Mouse (Mus musculus): ENCODE results near the gene Cdca4. TPM values are rescaled to one million over a fixed set of nuclear protein-coding genes. Genes with fewer than 3 reads are reported as not detected.

The Cdca4 gene
- polyA plus RNA-seq, 1 experiment from 2014 or later, result 144 TPM

- peak overlapping the region; percentile 17 for H3K4me2 ChIP-seq (replicated peaks)
- ATAC-seq (ENCODE audit: insufficient number of reproducible peaks, insufficient read depth, low FRiP score, low TSS enrichment), result no peak
- H3K27ac ChIP-seq, result no peak overlapping the region
- H3K27me3 ChIP-seq, result peaks cover 38% of the 10 kb centered on the region
- H3K4me1 ChIP-seq, result peaks cover 21% of the 10 kb centered on the region
- H3K9me3 ChIP-seq, result no peaks in the 10 kb centered on the region
- no peak overlapping the region for H3K9ac ChIP-seq
- WGBS, result 17% methylated on average over 16 of the region's 16 CpGs
- H3K4me3 ChIP-seq, result no peak overlapping the region
- H3K36me3 ChIP-seq, result no peaks in the 10 kb centered on the region
Measured at GRCm38 (mm10) chr12:112869783-112870204, 40.6 kb upstream of the Cdca4 start.

GRCm38 (mm10) chr12:112868178-112869087, 39.2 kb upstream of the Cdca4 start, which contains the start of gene Gpr132:
Gene Gpr132, minus strand, starts transcription at chr12:112868228.
- H3K27ac ChIP-seq, result no peak within 1 kb of the TSS
- no peak within 1 kb of the TSS for H3K9ac ChIP-seq
- ATAC-seq (ENCODE audit: insufficient number of reproducible peaks, insufficient read depth, low FRiP score, low TSS enrichment), result no peak
- peaks cover 13% of the 10 kb centered on the region for H3K4me1 ChIP-seq
- no peaks in the 10 kb centered on the region for H3K9me3 ChIP-seq
- no peaks in the 10 kb centered on the region for H3K36me3 ChIP-seq
- no peak within 1 kb of the TSS for H3K4me2 ChIP-seq (replicated peaks)
- 62% methylated on average over 13 of the region's 13 CpGs for WGBS
- peaks cover 25% of the 10 kb centered on the region for H3K27me3 ChIP-seq
- no peak within 1 kb of the TSS for H3K4me3 ChIP-seq

- Histone ChIP-seq H3K4me3 (no peak overlapping the region), H3K9ac (no peak overlapping the region), H3K9me3 (no peaks in the 10 kb centered on the region), H3K4me1 (peaks cover 13% of the 10 kb centered on the region), H3K27me3 (peaks cover 17% of the 10 kb centered on the region), H3K4me2 (replicated peaks) (no peak overlapping the region), H3K27ac (no peak overlapping the region), H3K36me3 (no peaks in the 10 kb centered on the region)
- no peak for ATAC-seq (ENCODE audit: insufficient number of reproducible peaks, insufficient read depth, low FRiP score, low TSS enrichment)
- WGBS, result 86% methylated on average over 7 of the region's 7 CpGs
Measured at GRCm38 (mm10) chr12:112867106-112867674, 38.0 kb upstream of the Cdca4 start.

GRCm38 (mm10) chr12:112866467-112867080, 37.4 kb upstream of the Cdca4 start:
- Histone ChIP-seq H3K9ac (no peak overlapping the region), H3K4me3 (no peak overlapping the region), H3K4me2 (replicated peaks) (no peak overlapping the region), H3K4me1 (peaks cover 13% of the 10 kb centered on the region), H3K27ac (no peak overlapping the region), H3K27me3 (peaks cover 13% of the 10 kb centered on the region), H3K36me3 (no peaks in the 10 kb centered on the region), H3K9me3 (no peaks in the 10 kb centered on the region)
- 78% methylated on average over 8 of the region's 8 CpGs for WGBS
- no peak for ATAC-seq (ENCODE audit: insufficient number of reproducible peaks, insufficient read depth, low FRiP score, low TSS enrichment)

- H3K9me3 ChIP-seq, result no peaks in the 10 kb centered on the region
- no peak overlapping the region for H3K27ac ChIP-seq
- H3K4me3 ChIP-seq, result no peak overlapping the region
- H3K36me3 ChIP-seq, result no peaks in the 10 kb centered on the region
- no peak overlapping the region for H3K9ac ChIP-seq
- H3K4me2 ChIP-seq (replicated peaks), result no peak overlapping the region
- 85% methylated on average over 7 of the region's 7 CpGs for WGBS
- 0 out of 2 replicates have a peak, but pooled peaks cover 5% of the 10 kb centered on the region for H3K4me1 ChIP-seq
- no peak for ATAC-seq (ENCODE audit: insufficient number of reproducible peaks, insufficient read depth, low FRiP score, low TSS enrichment)
- H3K27me3 ChIP-seq, result peaks cover 3% of the 10 kb centered on the region; the same call in 1 of the 2 replicates
Measured at GRCm38 (mm10) chr12:112864804-112865203, 35.6 kb upstream of the Cdca4 start.

- Histone ChIP-seq H3K4me2 (replicated peaks) (no peak overlapping the region), H3K9me3 (no peaks in the 10 kb centered on the region), H3K4me3 (no peak overlapping the region), H3K9ac (no peak overlapping the region), H3K27me3 (no peaks in the 10 kb centered on the region), H3K27ac (no peak overlapping the region), H3K4me1 (no peaks in the 10 kb centered on the region), H3K36me3 (no peaks in the 10 kb centered on the region)
- ATAC-seq (ENCODE audit: insufficient number of reproducible peaks, insufficient read depth, low FRiP score, low TSS enrichment), result no peak
- 68% methylated on average over 9 of the region's 9 CpGs for WGBS
Measured at GRCm38 (mm10) chr12:112861911-112862321, 32.7 kb upstream of the Cdca4 start.

GRCm38 (mm10) chr12:112860765-112861164, 31.5 kb upstream of the Cdca4 start:
- Histone ChIP-seq H3K4me3 (no peak overlapping the region), H3K9ac (no peak overlapping the region), H3K27me3 (no peaks in the 10 kb centered on the region), H3K4me2 (replicated peaks) (no peak overlapping the region), H3K36me3 (no peaks in the 10 kb centered on the region), H3K4me1 (no peaks in the 10 kb centered on the region), H3K27ac (no peak overlapping the region), H3K9me3 (no peaks in the 10 kb centered on the region)
- WGBS, result 66% methylated on average over 7 of the region's 7 CpGs
- ATAC-seq (ENCODE audit: insufficient number of reproducible peaks, insufficient read depth, low FRiP score, low TSS enrichment), result no peak

- Histone ChIP-seq H3K36me3 (no peaks in the 10 kb centered on the region), H3K4me1 (no peaks in the 10 kb centered on the region), H3K4me3 (no peak overlapping the region), H3K9me3 (no peaks in the 10 kb centered on the region), H3K9ac (no peak overlapping the region), H3K4me2 (replicated peaks) (no peak overlapping the region), H3K27ac (no peak overlapping the region), H3K27me3 (no peaks in the 10 kb centered on the region)
- ATAC-seq (ENCODE audit: insufficient number of reproducible peaks, insufficient read depth, low FRiP score, low TSS enrichment), result no peak
- 58% methylated on average over 8 of the region's 8 CpGs for WGBS
Measured at GRCm38 (mm10) chr12:112859930-112860329, 30.7 kb upstream of the Cdca4 start.

GRCm38 (mm10) chr12:112858581-112859336, 29.5 kb upstream of the Cdca4 start:
- Histone ChIP-seq H3K4me2 (replicated peaks) (no peak overlapping the region), H3K4me1 (no peaks in the 10 kb centered on the region), H3K36me3 (no peaks in the 10 kb centered on the region), H3K27me3 (no peaks in the 10 kb centered on the region), H3K9me3 (no peaks in the 10 kb centered on the region), H3K9ac (no peak overlapping the region), H3K27ac (no peak overlapping the region), H3K4me3 (no peak overlapping the region)
- WGBS, result 85% methylated on average over 9 of the region's 9 CpGs
- no peak for ATAC-seq (ENCODE audit: insufficient number of reproducible peaks, insufficient read depth, low FRiP score, low TSS enrichment)

GRCm38 (mm10) chr12:112857021-112857925, 28.1 kb upstream of the Cdca4 start:
- Histone ChIP-seq H3K4me1 (no peaks in the 10 kb centered on the region), H3K9ac (no peak overlapping the region), H3K27ac (no peak overlapping the region), H3K27me3 (no peaks in the 10 kb centered on the region), H3K9me3 (no peaks in the 10 kb centered on the region), H3K4me3 (no peak overlapping the region), H3K36me3 (no peaks in the 10 kb centered on the region), H3K4me2 (replicated peaks) (no peak overlapping the region)
- ATAC-seq (ENCODE audit: insufficient number of reproducible peaks, insufficient read depth, low FRiP score, low TSS enrichment), result no peak
- WGBS, result 60% methylated on average over 9 of the region's 9 CpGs
